Mouse (Mus musculus) common myeloid progenitor, adult 5-6 weeks (primary cell): ENCODE data around the gene Erp27. TPM values are rescaled to one million over a fixed set of nuclear protein-coding genes. Genes with fewer than 3 reads are reported as not detected.
A peak's percentile ranks its signal among the peaks of the same experiment; 100 is the strongest.
"Not testable (repeated sequence)": the region's sequence is repeated elsewhere in the genome, so short reads cannot be mapped to it uniquely, and the experiment has no call there.

Experiments used
- ATAC-seq: replicated peaks from 2 replicates; pipeline ENCODE4 v1.8.0; 2016; ENCODE audit warnings: low read depth, mild to moderate bottlenecking, moderate TSS enrichment, inconsistent platforms; ENCODE audit not compliant: poor library complexity, severe bottlenecking
- total RNA-seq: library from RNA; stranded (forward); fragments of 200-1000, 187-1606 nt; gene quantifications from 2 replicates; pipeline ENCODE4 v1.2.3, GENCODE M21; 2017

Erp27 gene
- total RNA-seq, 1 experiment from 2014 or later = 0.32 TPM

GRCm38 (mm10) chr6:136913384-136914126 is 8.4 kb downstream of the Erp27 start:
- ATAC-seq = peak; percentile 58; the same call in 1 of the 2 replicates

GRCm38 (mm10) chr6:136912751-136913265 is 9.2 kb downstream of the Erp27 start:
- ATAC-seq = no peak

GRCm38 (mm10) chr6:136910247-136910890 is 11.6 kb downstream of the Erp27 start:
- no peak for ATAC-seq

- ATAC-seq = no peak
These were observed 15.1 kb downstream of the Erp27 start for GRCm38 (mm10) chr6:136906937-136907293.

GRCm38 (mm10) chr6:136906283-136906936 is 15.6 kb downstream of the Erp27 start:
- peak; percentile 23; the same call in 1 of the 2 replicates for ATAC-seq

- ATAC-seq = peak; percentile 43
These were observed 18.0 kb downstream of the Erp27 start for GRCm38 (mm10) chr6:136903885-136904470.

GRCm38 (mm10) chr6:136902527-136902926 is 19.5 kb downstream of the Erp27 start:
- no peak for ATAC-seq

GRCm38 (mm10) chr6:136901010-136901409 is 21.0 kb downstream of the Erp27 start:
- ATAC-seq = 0 out of 2 replicates have a peak, but pooled peaks have one; percentile 6

GRCm38 (mm10) chr6:136900369-136901009 is 21.5 kb downstream of the Erp27 start:
- peak; percentile 66 for ATAC-seq

GRCm38 (mm10) chr6:136898954-136899353 is 23.0 kb downstream of the Erp27 start:
- peak; percentile 26; the same call in 1 of the 2 replicates for ATAC-seq

GRCm38 (mm10) chr6:136898222-136898621 is 23.8 kb downstream of the Erp27 start:
- peak; percentile 31 for ATAC-seq

- no peak for ATAC-seq
These were observed 24.2 kb downstream of the Erp27 start for GRCm38 (mm10) chr6:136897789-136898188.

- ATAC-seq = no peak
These were observed 27.2 kb downstream of the Erp27 start for GRCm38 (mm10) chr6:136894532-136895339.

GRCm38 (mm10) chr6:136892002-136892401 is 30.0 kb downstream of the Erp27 start:
- 0 out of 2 replicates have a peak, but pooled peaks have one; percentile 32 for ATAC-seq

GRCm38 (mm10) chr6:136889554-136889953 is 32.4 kb downstream of the Erp27 start:
- no peak for ATAC-seq

GRCm38 (mm10) chr6:136889067-136889466 is 32.9 kb downstream of the Erp27 start:
- ATAC-seq = no peak

- ATAC-seq = no peak
These were observed 34.1 kb downstream of the Erp27 start for GRCm38 (mm10) chr6:136887854-136888253.

GRCm38 (mm10) chr6:136884766-136885165 is 37.2 kb downstream of the Erp27 start:
- not testable (repeated sequence) for ATAC-seq

- no peak for ATAC-seq
These were observed 38.0 kb downstream of the Erp27 start for GRCm38 (mm10) chr6:136883961-136884360.
